Mouse (Mus musculus) adrenal gland, adult 18-20 months (tissue): ENCODE measurements around the gene Marveld1. TPM values are rescaled to one million over a fixed set of nuclear protein-coding genes. Genes with fewer than 3 reads are reported as not detected.

Experiments used
- DNase-seq, 2 experiments: peaks; one replicate each; pipeline ENCODE4 v3.0.0; 2021 to 2022; ENCODE audit warnings: low spot score in 2 of 2
- total RNA-seq, 2 experiments: library from RNA; stranded (reverse); gene quantifications; 1 replicate in 1 of 2; 2 replicates in 1 of 2; pipeline ENCODE4 v1.2.3; 2021

Marveld1 gene
- total RNA-seq, 2 experiments from 2014 or later: 33.9 to 41.1 TPM

DNA sequence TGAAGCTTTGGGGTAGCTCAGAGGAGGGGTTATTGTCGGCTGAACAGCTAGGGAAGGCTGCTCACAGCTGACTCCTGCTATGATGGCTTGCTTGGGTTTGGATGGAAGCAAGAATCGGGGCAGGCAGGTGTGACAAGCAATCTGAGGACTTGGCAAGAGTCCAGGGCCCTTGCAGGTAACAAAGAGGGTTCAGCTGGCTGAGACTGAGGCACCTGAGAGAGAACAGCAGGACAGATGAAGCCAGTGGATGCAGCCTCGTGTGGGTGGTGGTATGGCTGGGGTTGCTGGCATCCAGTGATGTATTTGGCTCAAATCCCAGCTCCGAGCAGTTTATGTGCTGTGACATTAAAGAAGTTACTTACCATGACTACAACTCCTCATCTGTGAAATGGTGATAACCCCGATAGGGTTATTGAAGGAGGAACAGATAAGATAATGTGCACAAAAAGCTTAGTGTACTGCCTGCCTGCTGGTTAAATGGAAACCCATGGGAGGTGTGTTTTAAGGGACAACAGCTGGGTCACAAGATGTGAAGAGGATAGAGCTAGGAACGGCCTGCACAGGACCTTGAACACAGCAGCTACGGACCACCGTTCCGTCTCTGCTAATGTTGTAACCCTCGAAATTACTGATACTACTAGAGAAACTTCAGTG lies 22.2 kb downstream of the Marveld1 start:
- no peak for DNase-seq

DNA sequence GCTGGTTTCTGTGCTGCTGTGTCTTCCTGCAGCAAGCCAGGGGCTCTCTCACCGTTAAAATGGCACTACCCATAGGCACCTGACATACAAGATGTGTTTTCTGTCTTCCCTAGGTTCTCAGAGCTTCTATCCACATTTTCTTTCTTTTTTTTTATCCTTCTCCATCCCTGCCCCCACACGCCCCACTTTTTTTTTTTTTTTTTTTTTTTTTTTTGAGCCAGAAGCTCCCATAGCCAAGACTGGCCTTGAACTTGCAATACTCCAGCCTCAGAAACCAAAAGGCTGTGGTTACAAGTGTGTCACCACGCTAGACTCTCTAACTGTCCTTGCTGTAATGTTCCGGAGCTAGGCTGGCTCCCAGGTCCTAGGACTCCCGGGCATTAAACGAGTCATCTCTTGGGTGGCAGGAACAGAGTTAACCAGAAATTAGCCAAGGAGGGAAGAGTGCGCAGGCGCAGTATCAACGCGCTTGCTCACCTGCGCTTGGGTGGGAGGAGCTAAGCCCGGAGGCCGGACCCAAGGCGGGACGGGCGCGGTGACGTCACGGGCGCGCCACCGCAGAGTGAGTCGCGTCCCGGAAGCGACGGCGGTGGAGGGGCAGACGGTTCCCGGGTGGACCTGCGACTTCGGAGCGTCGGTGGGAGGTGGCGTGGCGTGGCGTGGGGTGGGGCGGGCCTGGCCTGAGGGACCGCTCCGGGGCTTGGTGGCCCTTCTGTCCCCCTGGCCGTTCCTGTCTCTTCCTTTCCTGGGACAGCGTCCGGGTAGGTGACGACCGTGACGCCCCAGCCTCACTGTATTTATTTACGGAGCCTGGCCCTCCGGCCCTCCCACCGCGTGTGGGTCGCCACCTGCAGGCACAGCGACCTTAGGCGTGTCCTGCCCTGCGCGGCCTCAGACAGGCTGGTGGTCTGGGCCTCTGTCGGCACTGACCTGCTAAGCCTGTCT lies 23.1 kb downstream of the Marveld1 start:
- peak; percentile 92 to 94 for DNase-seq

- DNase-seq: no peak
These were observed 29.6 kb downstream of the Marveld1 start for GRCm38 (mm10) chr19:42176841-42177240.

DNA sequence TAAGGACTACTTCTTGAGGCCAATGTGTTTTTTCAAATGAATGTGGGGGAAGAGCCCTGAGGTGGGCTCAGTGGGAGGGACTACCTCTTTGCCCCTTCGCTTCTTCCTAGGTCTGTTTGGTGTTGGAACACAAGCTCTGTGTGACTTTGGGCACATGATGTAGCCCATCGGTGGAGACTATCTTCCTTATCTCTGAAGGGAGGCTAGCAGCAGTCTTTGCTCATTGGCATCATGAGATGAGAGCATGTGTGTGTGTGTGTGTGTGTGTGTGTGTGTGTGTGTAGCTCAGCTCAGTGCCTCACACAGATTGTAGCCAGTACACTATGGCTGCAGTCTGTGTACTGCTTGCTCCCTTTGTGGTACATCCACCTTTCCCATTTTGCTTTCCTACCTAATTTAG lies 30.3 kb downstream of the Marveld1 start:
- DNase-seq: no peak

DNA sequence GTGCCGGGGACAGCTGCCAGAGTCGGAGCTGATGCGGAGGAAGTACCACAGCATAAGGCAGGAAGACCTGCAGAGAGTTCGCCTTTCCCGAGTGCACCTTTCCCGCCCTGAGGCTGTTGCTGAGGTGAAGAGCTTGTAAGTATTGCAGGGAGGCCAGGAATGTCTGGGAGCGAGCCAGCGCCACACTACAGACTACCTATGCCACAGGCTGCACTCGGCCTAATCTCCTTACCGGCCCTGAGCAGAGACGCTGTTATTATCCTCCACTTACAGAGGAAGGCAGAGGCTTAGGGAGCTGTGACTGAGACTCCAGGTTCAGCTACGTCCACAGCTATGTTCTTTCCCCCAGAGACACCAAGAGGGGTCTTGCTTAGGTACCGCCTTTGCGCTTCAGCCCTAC lies 32.2 kb downstream of the Marveld1 start:
- DNase-seq: no peak

DNA sequence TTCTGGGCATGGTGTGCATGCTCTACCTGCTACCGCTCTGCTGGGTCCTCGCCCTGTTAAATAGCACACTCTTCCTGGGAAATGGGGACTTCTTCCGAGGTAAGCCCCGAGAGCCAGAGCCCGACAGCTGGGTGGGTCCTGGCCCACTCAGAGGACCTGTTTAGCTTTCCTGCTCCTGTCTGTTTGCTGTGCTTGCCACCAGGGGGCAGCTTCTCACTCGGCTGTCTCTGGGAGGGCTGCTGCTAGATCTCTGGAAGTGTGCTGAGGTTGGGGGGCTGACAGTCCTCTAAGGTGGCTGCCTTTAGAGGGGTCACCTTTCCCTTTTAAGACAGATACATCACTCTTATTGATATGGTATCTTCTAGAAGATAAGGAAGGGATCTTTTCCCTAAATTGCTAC lies 35.5 kb downstream of the Marveld1 start:
- no peak for DNase-seq

GRCm38 (mm10) chr19:42189735-42190134 lies 42.5 kb downstream of the Marveld1 start:
- DNase-seq: no peak

- DNase-seq: peak; percentile 55 to 61
These were observed 43.3 kb downstream of the Marveld1 start for GRCm38 (mm10) chr19:42190494-42190893.

- no peak for DNase-seq
These were observed 46.1 kb downstream of the Marveld1 start for GRCm38 (mm10) chr19:42193311-42193710.

GRCm38 (mm10) chr19:42196378-42196777 lies 49.2 kb downstream of the Marveld1 start:
- no peak for DNase-seq

- DNase-seq: no peak
These were observed 49.9 kb downstream of the Marveld1 start for GRCm38 (mm10) chr19:42197066-42197465.

DNA sequence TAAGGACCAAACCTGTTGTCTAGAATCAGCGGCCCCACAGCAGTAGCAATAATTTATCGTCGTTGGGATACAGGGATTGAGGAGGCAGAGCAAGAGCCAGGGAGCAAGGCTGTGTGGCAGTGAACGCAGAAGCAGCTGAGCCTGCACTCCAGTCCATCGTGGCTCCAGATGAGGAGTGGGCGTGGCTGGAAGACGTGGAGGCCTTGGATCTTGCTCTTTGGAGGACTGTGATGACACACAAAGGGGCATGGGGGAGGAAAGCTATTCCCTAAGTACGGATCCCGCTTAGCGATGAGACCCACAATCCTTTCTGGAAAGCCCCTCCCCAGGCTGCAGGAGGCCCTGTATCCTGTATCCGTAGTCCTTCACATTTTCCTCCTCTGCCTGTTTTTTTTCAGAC lies 50.8 kb downstream of the Marveld1 start:
- no peak for DNase-seq

Other genes with a start within 250 kb of the Marveld1 start
- 100 to 1,000 TPM; 774 to 926 TPM for gene Pgam1, start 235.5 kb upstream of the Marveld1 start, total RNA-seq
- 10 to 100 TPM; 25.8 to 26.8 TPM for gene Exosc1, start 214.0 kb upstream of the Marveld1 start, total RNA-seq
- 10 to 100 TPM; 26.3 to 29.6 TPM for gene Zdhhc16, start 213.9 kb upstream of the Marveld1 start, total RNA-seq
- 10 to 100 TPM; 17.3 to 22.1 TPM for gene Mms19, start 166.2 kb upstream of the Marveld1 start, total RNA-seq
- 10 to 100 TPM; 16.4 to 17.4 TPM for gene Ubtd1, start 165.6 kb upstream of the Marveld1 start, total RNA-seq
- gene Ankrd2, start 111.4 kb upstream of the Marveld1 start, total RNA-seq: under 1 TPM; 0.64 to 0.76 TPM
- 1 to 10 TPM; 4.2 to 6.5 TPM for gene Hoga1, start 101.8 kb upstream of the Marveld1 start, total RNA-seq
- gene 4933411K16Rik, start 95.2 kb upstream of the Marveld1 start, total RNA-seq: under 1 TPM; 0.35 to 0.36 TPM
- gene Morn4, start 61.0 kb upstream of the Marveld1 start, total RNA-seq: 1 to 10 TPM; 8.9 to 9.5 TPM
- gene Pi4k2a, start 56.9 kb upstream of the Marveld1 start, total RNA-seq: 10 to 100 TPM; 70.0 to 95.0 TPM
- gene Avpi1, start 18.3 kb upstream of the Marveld1 start, total RNA-seq: 100 to 1,000 TPM in 1 of 2 experiments, 10 to 100 TPM in 1; 81.8 to 108 TPM
- gene Zfyve27, start 16.6 kb downstream of the Marveld1 start, total RNA-seq: 10 to 100 TPM; 44.6 to 55.1 TPM
- gene Sfrp5, start 54.9 kb downstream of the Marveld1 start, total RNA-seq: 1 to 10 TPM; 3.4 to 5.9 TPM
- 1 to 10 TPM in 1 of 2 experiments, under 1 TPM in 1; 0.93 to 2.5 TPM for gene Golga7b, start 100.2 kb downstream of the Marveld1 start, total RNA-seq